Mouse (Mus musculus): ENCODE measurements around the gene Ncln. TPM values are rescaled to one million over a fixed set of nuclear protein-coding genes. Genes with fewer than 3 reads are reported as not detected.
A peak's percentile ranks its signal among the peaks of the same experiment; 100 is the strongest.

Gene Ncln
- polyA plus RNA-seq, 1 experiment, result 203 TPM

DNA sequence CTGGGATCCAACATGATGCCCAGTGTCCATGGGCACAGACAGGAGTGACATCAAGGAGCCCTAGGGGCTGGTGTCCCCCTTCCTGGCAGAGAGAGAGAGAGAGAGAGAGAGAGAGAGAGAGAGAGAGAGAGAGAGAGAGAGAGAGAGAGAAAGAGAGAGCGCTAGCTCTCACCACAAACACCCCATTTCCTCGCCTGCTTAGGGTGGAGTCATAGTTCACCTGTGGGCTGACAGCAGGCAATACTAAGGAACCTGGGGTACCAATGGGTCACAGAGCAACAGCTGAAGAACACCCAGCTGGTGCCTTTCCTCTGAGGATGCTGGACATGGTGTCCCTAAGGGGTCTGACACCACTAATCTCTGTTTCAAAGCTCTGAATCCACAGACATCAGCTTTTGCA, 41.2 kb upstream of the Ncln start:
- Histone ChIP-seq H3K4me3 (replicated peaks; ENCODE audit: extremely low read depth, low read depth, low read length) (no peak overlapping the region), H3K4me1 (ENCODE audit: control insufficient read depth, insufficient read depth, low read length) (peaks cover 17% of the 10 kb centered on the region)
- DNase-seq, result no peak
- TF ChIP-seq CTCF (IDR thresholded peaks at IDR 0.05; ENCODE audit: insufficient read depth, low read length) (no peak), POLR2A (IDR thresholded peaks at IDR 0.05; ENCODE audit: borderline replicate concordance, extremely low read depth, low read depth, low read length) (no peak)
- WGBS, result 83% methylated on average over 2 of the region's 2 CpGs

- 77% methylated on average over 6 of the region's 6 CpGs for WGBS
- H3K4me1 ChIP-seq (ENCODE audit: control insufficient read depth, insufficient read depth, low read length), result peaks cover 11% of the 10 kb centered on the region
- DNase-seq, result no peak
- TF ChIP-seq CTCF (IDR thresholded peaks at IDR 0.05; ENCODE audit: insufficient read depth, low read length), result peak; percentile 39
- no peak for TF ChIP-seq POLR2A (IDR thresholded peaks at IDR 0.05; ENCODE audit: borderline replicate concordance, extremely low read depth, low read depth, low read length)
- H3K4me3 ChIP-seq (replicated peaks; ENCODE audit: extremely low read depth, low read depth, low read length), result no peak overlapping the region
These were observed 40.5 kb upstream of the Ncln start for GRCm38 (mm10) chr10:81536734-81537133.

DNA sequence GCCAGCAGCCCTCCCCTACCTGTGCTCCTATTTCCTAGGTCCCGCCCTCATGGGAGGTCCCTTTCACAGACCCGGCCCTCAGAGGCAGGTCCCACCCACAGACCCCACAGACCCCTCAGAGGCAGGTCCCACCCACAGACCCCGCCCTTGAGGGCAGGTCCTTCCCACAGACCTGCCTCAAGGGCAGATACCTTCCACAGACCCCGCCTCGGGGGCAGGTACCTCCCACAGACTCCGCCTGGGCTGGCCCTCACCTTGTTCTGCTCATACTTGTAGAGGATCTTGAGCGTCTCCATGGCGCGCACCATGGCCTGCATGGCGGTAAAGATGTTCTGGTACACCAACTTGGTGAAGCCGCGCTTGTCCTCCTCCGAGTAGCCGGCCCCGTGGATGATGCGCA, 38.6 kb upstream of the Ncln start:
- no peak for DNase-seq
- 67% methylated on average over 16 of the region's 16 CpGs for WGBS

DNA sequence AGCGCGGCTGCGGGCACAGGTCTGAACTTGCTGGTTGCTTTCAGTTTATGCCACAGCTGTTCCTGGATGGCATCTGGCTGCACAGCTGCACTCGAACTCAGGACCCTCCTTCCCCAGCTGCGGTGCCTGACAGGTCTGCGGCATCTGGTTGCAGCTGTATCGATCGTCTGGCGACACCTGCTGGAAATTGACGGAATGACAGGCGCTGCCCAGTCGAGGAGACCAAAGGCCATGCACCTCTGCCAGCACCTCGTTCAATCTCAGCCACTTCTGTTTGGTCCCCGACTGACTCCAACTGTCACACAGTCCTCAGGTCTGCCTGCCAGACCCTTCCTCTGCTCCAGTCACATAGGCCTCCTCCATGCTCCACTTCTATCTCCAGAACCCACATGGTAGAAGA, 30.6 kb upstream of the Ncln start:
- WGBS, result 8% methylated on average over 14 of the region's 14 CpGs
- TF ChIP-seq CTCF (IDR thresholded peaks at IDR 0.05; ENCODE audit: insufficient read depth, low read length), result peak; percentile 100
- no peak for TF ChIP-seq POLR2A (IDR thresholded peaks at IDR 0.05; ENCODE audit: borderline replicate concordance, extremely low read depth, low read depth, low read length)
- no peak overlapping the region for H3K4me3 ChIP-seq (replicated peaks; ENCODE audit: extremely low read depth, low read depth, low read length)
- peaks cover 11% of the 10 kb centered on the region; the same call in 1 of the 2 replicates for H3K4me1 ChIP-seq (ENCODE audit: control insufficient read depth, insufficient read depth, low read length)
- peak; percentile 89 for DNase-seq

More for the DNA sequence above, 38.6 kb upstream of the Ncln start:
- H3K4me3 ChIP-seq (replicated peaks; ENCODE audit: extremely low read depth, low read depth, low read length), result no peak overlapping the region
- H3K4me1 ChIP-seq (ENCODE audit: control insufficient read depth, insufficient read depth, low read length), result no peaks in the 10 kb centered on the region
- TF ChIP-seq POLR2A (IDR thresholded peaks at IDR 0.05; ENCODE audit: borderline replicate concordance, extremely low read depth, low read depth, low read length) (no peak), CTCF (IDR thresholded peaks at IDR 0.05; ENCODE audit: insufficient read depth, low read length) (no peak)

GRCm38 (mm10) chr10:81525017-81525694, 29.0 kb upstream of the Ncln start:
- WGBS, result 28% methylated on average over 13 of the region's 13 CpGs
- DNase-seq, result no peak
- no peak overlapping the region for H3K4me3 ChIP-seq (replicated peaks; ENCODE audit: extremely low read depth, low read depth, low read length)
- TF ChIP-seq POLR2A (IDR thresholded peaks at IDR 0.05; ENCODE audit: borderline replicate concordance, extremely low read depth, low read depth, low read length) (no peak), CTCF (IDR thresholded peaks at IDR 0.05; ENCODE audit: insufficient read depth, low read length) (no peak)
- H3K4me1 ChIP-seq (ENCODE audit: control insufficient read depth, insufficient read depth, low read length), result peaks cover 11% of the 10 kb centered on the region; the same call in 1 of the 2 replicates

GRCm38 (mm10) chr10:81524051-81524605, 27.9 kb upstream of the Ncln start, which contains the start of gene Gna15:
Gna15 (minus strand) TSS chr10:81524225.
- Histone ChIP-seq H3K4me1 (ENCODE audit: control insufficient read depth, insufficient read depth, low read length) (peaks cover 17% of the 10 kb centered on the region), H3K4me3 (replicated peaks; ENCODE audit: extremely low read depth, low read depth, low read length) (peak within 1 kb of the TSS; percentile 38)
- peak; percentile 26 for DNase-seq
- 30% methylated on average over 9 of the region's 9 CpGs for WGBS
- no peak for TF ChIP-seq POLR2A (IDR thresholded peaks at IDR 0.05; ENCODE audit: borderline replicate concordance, extremely low read depth, low read depth, low read length)
- TF ChIP-seq CTCF (IDR thresholded peaks at IDR 0.05; ENCODE audit: insufficient read depth, low read length), result no peak

DNA sequence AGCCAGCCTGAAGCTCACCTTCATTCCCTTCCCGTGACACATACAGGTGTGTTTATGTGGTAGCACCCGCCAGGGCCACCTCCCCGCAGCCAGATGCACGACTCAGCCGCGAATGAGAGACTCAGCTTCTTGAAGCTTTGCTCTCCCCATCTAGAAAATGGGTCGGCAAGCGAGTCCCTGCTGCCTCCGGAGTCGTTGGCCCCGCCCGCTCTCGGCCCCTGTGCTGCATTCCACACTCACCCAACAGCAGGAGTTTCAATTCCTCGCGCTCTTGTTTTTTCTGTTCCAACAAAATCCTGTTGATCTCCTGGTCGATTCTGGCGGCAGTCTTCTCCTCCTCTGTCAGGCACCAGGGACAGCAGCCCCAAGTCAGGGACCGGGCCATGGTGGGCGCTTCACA, 27.4 kb upstream of the Ncln start:
- WGBS, result 33% methylated on average over 19 of the region's 19 CpGs
- no peak for DNase-seq
- H3K4me1 ChIP-seq (ENCODE audit: control insufficient read depth, insufficient read depth, low read length), result peaks cover 17% of the 10 kb centered on the region
- no peak for TF ChIP-seq POLR2A (IDR thresholded peaks at IDR 0.05; ENCODE audit: borderline replicate concordance, extremely low read depth, low read depth, low read length)
- no peak for TF ChIP-seq CTCF (IDR thresholded peaks at IDR 0.05; ENCODE audit: insufficient read depth, low read length)
- H3K4me3 ChIP-seq (replicated peaks; ENCODE audit: extremely low read depth, low read depth, low read length), result peak overlapping the region; percentile 38

GRCm38 (mm10) chr10:81523142-81523541, 26.9 kb upstream of the Ncln start:
- H3K4me3 ChIP-seq (replicated peaks; ENCODE audit: extremely low read depth, low read depth, low read length), result peak overlapping the region; percentile 38
- no peak for DNase-seq
- peaks cover 17% of the 10 kb centered on the region for H3K4me1 ChIP-seq (ENCODE audit: control insufficient read depth, insufficient read depth, low read length)
- 77% methylated on average over 6 of the region's 6 CpGs for WGBS
- no peak for TF ChIP-seq CTCF (IDR thresholded peaks at IDR 0.05; ENCODE audit: insufficient read depth, low read length)
- TF ChIP-seq POLR2A (IDR thresholded peaks at IDR 0.05; ENCODE audit: borderline replicate concordance, extremely low read depth, low read depth, low read length), result no peak

GRCm38 (mm10) chr10:81519978-81520365, 23.8 kb upstream of the Ncln start:
- DNase-seq, result no peak
- 27% methylated on average over 3 of the region's 3 CpGs for WGBS
- Histone ChIP-seq H3K4me1 (ENCODE audit: control insufficient read depth, insufficient read depth, low read length) (peaks cover 9% of the 10 kb centered on the region), H3K4me3 (replicated peaks; ENCODE audit: extremely low read depth, low read depth, low read length) (no peak overlapping the region)
- no peak for TF ChIP-seq CTCF (IDR thresholded peaks at IDR 0.05; ENCODE audit: insufficient read depth, low read length)
- TF ChIP-seq POLR2A (IDR thresholded peaks at IDR 0.05; ENCODE audit: borderline replicate concordance, extremely low read depth, low read depth, low read length), result no peak

Measured in lung, adult 2 months (tissue).